Mouse (Mus musculus) right cerebral cortex, adult 18-20 months (tissue): ENCODE data around the gene Anks6.
A peak's percentile ranks its signal among the peaks of the same experiment; 100 is the strongest.

Experiments used
- DNase-seq: peaks from one replicate; pipeline ENCODE4 v3.0.0; 2022; ENCODE audit warnings: mixed read lengths

Gene Anks6

DNA sequence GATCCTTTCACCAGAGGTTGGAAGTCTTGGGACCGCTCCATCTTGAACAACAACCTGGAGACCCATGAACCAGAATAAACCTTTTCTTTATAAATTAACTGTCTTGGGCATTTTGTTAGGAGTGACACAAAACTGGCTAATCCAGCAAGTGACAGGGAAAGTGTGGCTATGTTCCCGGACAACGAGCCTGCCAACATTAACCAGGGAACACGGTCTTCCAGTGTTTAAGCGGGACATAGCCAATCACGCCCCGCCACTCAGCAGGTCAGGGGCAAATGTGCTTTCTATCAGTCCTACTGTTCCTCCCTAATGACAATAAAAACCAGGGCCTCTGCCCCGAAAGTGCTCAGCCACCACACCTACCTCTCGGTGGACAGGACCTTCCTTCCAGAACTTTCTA lies 13.4 kb downstream of the Anks6 start:
- DNase-seq: no peak

GRCm38 (mm10) chr4:47039586-47039985 lies 17.6 kb downstream of the Anks6 start:
- DNase-seq: no peak

GRCm38 (mm10) chr4:47037321-47037657 lies 19.9 kb downstream of the Anks6 start:
- DNase-seq: peak; percentile 80

GRCm38 (mm10) chr4:47036486-47037320 lies 20.5 kb downstream of the Anks6 start:
- DNase-seq: peak; percentile 38

DNA sequence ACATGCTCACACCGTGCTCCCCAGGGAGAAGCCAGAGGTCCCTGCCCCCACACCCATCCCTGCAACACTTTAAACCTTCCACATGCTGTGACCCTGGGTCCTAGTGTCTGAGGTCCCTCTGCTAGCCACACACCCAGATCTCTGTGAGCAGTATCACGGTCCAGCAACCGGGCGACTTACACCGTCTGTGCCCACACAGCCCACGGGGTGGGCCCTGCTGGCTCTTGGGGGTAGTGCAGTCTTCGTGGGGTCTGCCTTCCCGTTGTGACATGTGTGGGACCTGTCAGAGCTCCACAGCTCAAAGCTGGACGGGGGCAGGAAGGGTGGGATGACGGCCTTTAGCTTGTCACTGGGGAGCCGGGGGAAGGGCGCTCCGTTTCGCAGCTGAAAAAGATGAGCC lies 21.7 kb downstream of the Anks6 start:
- DNase-seq: no peak

- DNase-seq: no peak
Measured at GRCm38 (mm10) chr4:47032171-47032570, 25.1 kb downstream of the Anks6 start.

GRCm38 (mm10) chr4:47028791-47029190 lies 28.4 kb downstream of the Anks6 start:
- DNase-seq: no peak

DNA sequence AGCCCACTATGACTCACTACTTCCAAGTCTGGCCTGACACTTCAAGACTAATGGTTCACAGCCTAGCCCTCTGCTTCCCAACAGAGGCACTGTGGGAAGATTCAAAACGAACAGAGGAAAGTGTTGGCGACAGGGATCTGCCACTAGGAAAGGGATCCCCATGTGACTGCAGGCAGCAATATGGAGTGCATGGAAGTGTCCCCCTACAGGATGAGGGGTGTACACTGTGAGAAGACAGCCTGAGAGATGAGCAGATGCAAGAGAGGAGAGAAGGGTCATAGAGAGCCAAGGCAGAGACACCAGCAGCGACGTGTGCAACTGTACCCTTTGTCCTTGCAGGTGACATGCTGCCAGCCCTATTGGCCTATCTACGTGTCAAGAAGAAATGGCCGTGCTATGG lies 33.3 kb downstream of the Anks6 start:
- DNase-seq: no peak

DNA sequence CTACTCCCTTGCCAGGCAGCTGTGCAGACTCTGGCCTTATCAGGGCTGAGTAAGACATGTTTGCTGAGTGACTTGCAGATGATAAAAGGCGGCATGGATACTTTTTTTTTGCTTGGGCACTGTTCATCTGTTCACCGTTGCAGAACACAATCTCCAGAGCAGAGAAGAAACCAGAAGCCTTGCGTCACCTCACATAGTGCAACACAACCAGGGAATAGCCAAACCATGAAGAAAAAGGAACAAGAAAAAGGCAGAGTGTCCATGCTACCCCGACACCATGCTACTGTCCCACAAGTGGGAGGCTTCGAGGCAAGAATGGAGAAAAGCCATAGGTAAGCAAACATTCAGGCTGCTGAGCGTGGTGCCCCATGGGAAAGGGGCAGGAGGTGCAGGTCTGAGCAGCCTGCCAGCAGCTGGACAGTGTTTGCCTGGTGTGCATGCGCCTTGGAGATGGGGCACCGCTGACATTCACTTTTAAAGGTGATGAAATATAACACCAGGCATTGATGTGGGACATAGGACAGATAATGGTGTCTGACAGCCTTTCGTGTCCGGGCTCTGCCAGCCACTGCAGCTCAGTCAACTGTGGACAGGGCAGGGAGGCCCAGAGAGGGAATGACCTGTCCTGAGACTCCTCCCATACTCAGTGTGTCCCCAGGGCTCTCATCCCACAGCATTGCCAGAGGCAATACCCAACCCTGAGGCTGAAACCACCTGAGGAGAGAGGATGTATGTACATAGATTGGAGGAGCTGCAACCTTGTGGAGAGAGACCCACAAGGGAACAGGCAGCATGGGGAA lies 34.2 kb downstream of the Anks6 start:
- no peak for DNase-seq

DNA sequence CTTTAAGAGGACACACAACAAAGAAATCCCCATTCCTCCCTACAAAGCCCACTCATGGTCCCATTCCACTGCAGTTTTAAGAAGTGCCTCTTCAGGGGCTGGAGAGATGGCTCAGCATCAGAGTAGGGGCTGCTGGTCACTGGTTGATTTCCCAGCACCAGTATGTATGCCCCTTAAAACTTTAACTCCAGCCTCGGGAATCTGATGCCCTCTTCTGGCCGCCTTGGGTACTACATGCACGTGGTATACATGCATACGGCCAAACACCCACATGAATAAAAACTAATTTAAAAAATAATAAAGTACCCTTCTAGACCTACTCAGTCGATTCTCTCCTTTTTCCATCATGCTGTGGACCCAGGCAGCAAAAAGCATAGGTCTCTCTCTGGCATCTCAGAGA lies 36.7 kb downstream of the Anks6 start:
- DNase-seq: peak; percentile 49

- no peak for DNase-seq
Measured at GRCm38 (mm10) chr4:47015156-47015555, 42.1 kb downstream of the Anks6 start.

- DNase-seq: no peak
Measured at GRCm38 (mm10) chr4:47012476-47012875, 44.8 kb downstream of the Anks6 start.

GRCm38 (mm10) chr4:47010400-47011231 lies 46.6 kb downstream of the Anks6 start:
- peak; percentile 76 for DNase-seq

DNA sequence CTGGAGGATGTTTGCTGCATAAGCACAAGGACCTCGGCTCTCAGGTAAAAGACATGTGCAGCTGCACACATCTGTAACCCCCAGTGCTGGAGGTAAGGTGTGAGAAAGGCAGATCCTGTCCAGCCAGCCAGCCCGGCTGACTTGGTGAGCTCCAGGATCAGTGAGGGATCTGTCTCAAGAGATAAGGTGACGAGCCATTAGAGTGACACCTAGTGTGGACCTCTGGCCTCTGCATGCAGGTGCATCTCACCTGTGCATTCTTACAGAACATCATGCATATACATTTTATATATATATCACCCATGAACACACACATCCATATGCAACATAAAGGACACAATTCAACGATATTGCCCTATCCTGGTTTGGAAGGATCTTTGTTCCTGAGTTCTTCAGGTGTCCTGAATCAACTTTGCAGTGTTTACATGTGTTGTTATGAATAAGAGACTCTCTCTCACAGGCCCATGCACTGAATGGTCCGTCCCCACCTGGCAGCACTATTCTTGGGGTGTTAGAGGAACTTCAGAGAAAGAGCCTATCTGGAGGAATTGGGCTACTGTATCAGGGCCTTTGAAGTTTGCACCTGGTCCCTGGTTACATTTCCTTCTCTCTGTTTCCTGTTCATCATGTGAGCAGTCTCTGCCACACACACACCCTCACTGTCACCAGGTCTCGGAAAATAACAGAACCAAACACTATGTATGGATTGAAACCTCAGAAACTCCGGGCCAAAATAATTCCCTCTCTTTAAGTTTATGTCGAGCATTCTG lies 56.4 kb downstream of the Anks6 start:
- no peak for DNase-seq

- peak; percentile 20 for DNase-seq
Measured at GRCm38 (mm10) chr4:46997969-46998368, 59.3 kb downstream of the Anks6 start.

DNA sequence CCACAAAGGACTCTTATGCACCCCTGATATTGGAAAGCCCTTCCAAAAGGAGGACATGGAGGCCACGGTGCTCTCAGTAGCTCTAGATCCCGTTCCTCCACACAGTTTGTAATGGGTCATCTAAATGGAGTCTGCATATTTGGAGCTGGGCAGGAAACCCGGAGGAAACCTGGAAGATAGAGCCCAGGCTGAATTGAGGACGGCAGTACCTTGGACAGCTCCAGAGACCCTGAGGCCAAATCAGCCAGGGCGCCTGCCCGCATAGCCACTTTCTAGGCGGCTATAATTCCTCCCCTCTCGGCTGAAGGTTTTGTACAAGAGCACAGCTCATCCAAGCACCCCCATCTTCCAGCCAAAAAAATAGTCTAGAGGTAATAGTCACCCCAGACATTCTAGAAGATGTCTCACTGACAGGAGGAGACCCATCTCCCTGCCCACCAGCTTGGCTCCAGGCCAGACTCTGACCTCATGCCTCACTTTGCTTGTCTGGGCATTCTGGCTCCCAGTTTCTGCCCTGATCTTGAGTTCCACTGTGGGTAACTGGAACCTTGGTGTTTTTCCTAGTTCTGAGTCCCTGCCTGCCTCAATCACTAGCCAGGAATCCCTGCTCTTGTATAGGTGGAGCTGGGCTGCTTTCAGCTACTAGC lies 64.3 kb downstream of the Anks6 start:
- DNase-seq: no peak

DNA sequence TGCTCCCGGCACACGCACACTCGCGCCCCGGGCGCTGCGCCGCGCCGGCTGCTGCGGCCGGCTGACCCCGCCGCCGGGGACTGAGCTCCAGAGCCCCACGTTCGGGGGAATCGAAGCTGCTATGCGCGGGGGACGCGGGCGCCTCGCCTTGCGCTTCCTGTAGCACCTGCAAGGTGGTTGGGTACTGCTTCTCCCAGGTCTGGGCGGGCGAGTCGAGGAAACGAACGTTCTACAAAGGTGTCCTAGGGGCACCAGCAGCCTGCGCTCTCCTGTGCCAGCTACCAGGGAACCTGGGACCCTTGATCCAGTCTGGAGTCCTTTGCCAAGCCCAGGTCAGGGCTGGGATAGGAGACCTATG lies 65.3 kb downstream of the Anks6 start:
- DNase-seq: no peak

GRCm38 (mm10) chr4:46991016-46991958 lies 65.9 kb downstream of the Anks6 start, which contains the start of gene Gabbr2:
Gene Gabbr2, minus strand, starts transcription at chr4:46991873.
- peak; percentile 86 for DNase-seq

DNA sequence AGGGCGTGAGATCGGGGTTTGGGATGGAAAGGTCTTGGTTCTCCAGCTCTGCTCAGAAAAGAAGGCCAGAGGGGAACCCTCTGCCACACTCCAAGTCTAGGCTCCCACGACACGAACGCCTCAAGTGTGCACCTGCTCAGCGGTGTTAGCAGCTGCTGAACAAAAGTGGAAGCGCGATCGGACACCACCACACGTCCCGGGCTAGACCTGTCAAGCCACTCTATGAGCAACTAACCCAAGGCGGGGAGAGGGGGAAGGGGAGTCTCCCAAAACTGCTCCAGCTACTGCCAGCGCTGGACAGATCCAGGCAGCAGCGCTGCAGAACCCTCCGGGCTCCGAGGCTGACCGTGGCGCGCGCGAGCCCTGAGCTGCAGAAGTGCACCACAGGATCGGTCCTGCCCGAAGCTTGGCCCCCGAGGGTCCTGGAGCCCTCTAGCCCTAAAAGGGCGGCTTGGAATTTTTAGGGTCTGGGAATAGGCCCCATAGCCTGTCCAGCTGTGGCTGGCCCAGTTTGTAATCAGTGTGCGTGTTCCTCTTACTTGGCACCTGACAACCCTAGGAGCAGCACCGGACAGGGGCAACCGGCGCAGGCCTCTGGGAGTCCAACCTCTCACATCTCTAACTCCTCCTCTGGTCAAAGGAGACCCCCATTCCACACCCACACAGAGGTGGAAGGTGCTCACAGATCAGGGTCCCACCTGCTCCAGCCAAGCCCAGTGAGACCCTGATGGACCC lies 66.8 kb downstream of the Anks6 start:
- peak; percentile 59 for DNase-seq

DNA sequence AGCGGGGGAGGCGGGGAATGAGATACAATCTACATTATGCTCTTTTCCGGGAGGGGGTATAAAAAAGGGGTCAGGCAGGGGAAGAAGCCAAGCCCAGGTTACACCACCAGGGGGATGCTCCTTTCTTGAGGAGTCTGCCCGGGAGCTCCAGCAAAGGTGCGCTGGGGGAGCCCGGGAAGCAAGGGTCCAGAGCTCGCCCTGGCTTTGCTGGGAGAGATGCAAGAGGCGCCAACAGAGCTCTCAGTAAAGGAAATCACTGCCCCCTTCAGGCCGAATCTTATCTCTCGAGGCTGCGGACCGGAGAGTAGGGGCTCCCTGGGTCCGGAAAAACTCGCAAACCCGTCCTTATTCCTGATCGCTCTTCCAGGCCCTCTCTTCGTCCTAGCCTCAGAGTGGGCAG lies 67.4 kb downstream of the Anks6 start:
- peak; percentile 85 for DNase-seq
